Mouse (Mus musculus) stomach, embryonic 14.5 days (tissue): Measurements from ENCODE around the gene Aurkb. TPM values are rescaled to one million over a fixed set of nuclear protein-coding genes. Genes with fewer than 3 reads are reported as not detected.

ENCODE experiments used
- ATAC-seq: fragments of 200-750 bp; cut with Nextera tagmentation; 2 replicates; pipeline ENCODE4 v1.8.0; 2017; ENCODE audit warnings: low read depth, moderate TSS enrichment; ENCODE audit not compliant: insufficient number of reproducible peaks, insufficient read depth, low FRiP score
- H3K27ac ChIP-seq: fragments of 300-500 bp; sonication (generic); 2 replicates; pipeline ENCODE4 v1.5.1; 2014; ENCODE audit warnings: mild to moderate bottlenecking, low read length, moderate library complexity, mixed read lengths
- H3K27me3 ChIP-seq: fragments of 300-500 bp; sonication (generic); 2 replicates; pipeline ENCODE4 v1.6.1; 2014; ENCODE audit warnings: low read length, control low read depth, mixed read lengths; ENCODE audit not compliant: control insufficient read depth, insufficient read depth
- H3K36me3 ChIP-seq: fragments of 300-500 bp; sonication (generic); 2 replicates; pipeline ENCODE4 v1.6.1; 2014; ENCODE audit warnings: mild to moderate bottlenecking, control low read depth, low read length, moderate library complexity, mixed read lengths; ENCODE audit not compliant: control insufficient read depth, insufficient read depth
- H3K4me1 ChIP-seq: fragments of 300-500 bp; sonication (generic); 2 replicates; pipeline ENCODE4 v1.6.1; 2014; ENCODE audit warnings: low read length, control low read depth, mixed read lengths; ENCODE audit not compliant: control insufficient read depth, insufficient read depth
- H3K4me2 ChIP-seq: fragments of 300-500 bp; sonication (generic); replicated peaks from 2 replicates; pipeline ENCODE4 v1.6.1; 2014; ENCODE audit warnings: low read depth, low read length, control low read depth
- H3K4me3 ChIP-seq: fragments of 300-500 bp; sonication (generic); 2 replicates; pipeline ENCODE4 v1.5.1; 2014; ENCODE audit warnings: low read depth, low read length, control low read depth
- H3K9ac ChIP-seq: fragments of 300-500 bp; sonication (generic); replicated peaks from 2 replicates; pipeline ENCODE4 v1.6.1; 2014; ENCODE audit warnings: low read depth, mild to moderate bottlenecking, control low read depth, low read length, moderate library complexity, mixed read lengths
- H3K9me3 ChIP-seq: fragments of 300-500 bp; sonication (generic); 2 replicates; pipeline ENCODE4 v1.6.1; 2016; ENCODE audit warnings: low read depth, low read length, control low read depth; ENCODE audit not compliant: control insufficient read depth
- WGBS: fragments of 180-500 bp; shearing (Covaris S2); extraction: QIAGEN DNeasy Blood & Tissue Kit; methylation state at CpG from one replicate; pipeline ENCODE4 v1.1.7; 2014; 5-methylcytosine and 5-hydroxymethylcytosine counted together
- polyA plus RNA-seq: library from polyadenylated mRNA; unstranded; fragments of >200 nt; fragmentation: Nextera tagmentation; extraction: Ambion mirVana; gene quantifications from 2 replicates; pipeline ENCODE4 v1.2.1, GENCODE M21; 2014

Gene Aurkb
- polyA plus RNA-seq, 1 experiment from 2014 or later, result 153 TPM

DNA sequence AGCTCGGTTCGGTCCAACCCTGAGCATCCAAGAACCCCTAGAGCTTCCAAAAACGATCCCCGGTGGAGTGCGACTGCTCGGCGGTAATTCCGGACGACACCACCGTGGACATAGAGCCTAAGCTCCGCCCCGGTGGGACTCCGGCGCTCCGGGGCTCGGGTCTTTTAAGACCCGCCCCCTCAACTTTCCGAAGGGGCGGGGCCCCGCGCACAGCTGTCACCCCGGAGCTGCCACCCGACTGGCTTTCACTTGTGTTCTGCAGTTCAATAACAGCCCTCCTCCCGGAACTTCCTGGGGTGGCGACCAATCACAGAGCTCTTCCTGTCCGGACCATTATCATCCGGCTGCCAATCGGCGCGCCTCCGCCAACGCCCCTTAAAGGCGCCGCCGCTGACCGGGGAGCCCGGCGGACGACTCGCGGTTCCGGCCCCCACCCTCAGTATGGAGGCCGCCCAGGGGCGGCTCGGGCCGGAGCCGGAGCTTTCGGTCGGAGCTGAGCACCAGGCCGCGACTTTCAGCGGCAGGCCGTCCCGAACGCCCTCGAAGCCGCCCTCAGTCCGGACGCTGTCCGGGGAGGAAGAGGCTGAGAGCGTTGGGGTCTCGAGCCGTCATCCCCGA is 14.0 kb downstream of the Aurkb start, which contains the start of gene Borcs6:
Borcs6 (plus strand) TSS at position 361 of the 618 bp plus-strand sequence.
- WGBS, result under 1% methylated on average over 62 of the region's 64 CpGs
- peak; percentile 93 for ATAC-seq
- no peaks in the 10 kb centered on the region for H3K36me3 ChIP-seq
- peak within 1 kb of the TSS; percentile 77 for H3K9ac ChIP-seq
- peak within 1 kb of the TSS; percentile 94 for H3K4me2 ChIP-seq
- peak within 1 kb of the TSS; percentile 83 for H3K27ac ChIP-seq
- H3K4me1 ChIP-seq, result peaks cover 15% of the 10 kb centered on the region
- H3K9me3 ChIP-seq, result no peaks in the 10 kb centered on the region
- no peaks in the 10 kb centered on the region for H3K27me3 ChIP-seq
- peak within 1 kb of the TSS; percentile 88 for H3K4me3 ChIP-seq

DNA sequence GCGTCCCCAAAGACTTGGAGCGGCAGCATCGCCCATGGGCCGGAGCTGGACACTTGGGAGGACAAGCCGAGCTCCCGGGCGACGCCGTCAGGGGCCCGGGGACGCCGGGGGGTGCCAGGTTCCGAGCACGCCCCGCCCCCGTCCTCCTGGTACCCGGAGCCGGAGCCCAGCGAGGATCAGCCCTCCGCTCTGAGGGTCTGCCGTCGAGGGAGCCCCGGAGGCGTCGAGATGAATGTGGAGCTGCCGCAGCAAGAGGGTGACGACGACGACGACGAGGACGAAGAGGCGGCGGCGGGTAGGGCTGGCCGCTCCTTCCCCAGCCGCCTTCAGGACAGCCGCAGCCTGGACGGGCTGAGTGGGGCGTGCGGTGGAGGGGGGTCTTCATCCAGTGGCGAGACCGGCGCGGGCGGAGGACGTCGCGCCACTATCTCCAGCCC is 14.5 kb downstream of the Aurkb start:
- ATAC-seq, result peak; percentile 3; the same call in 1 of the 2 replicates
- H3K27ac ChIP-seq, result peak overlapping the region; percentile 83
- under 1% methylated on average over 49 of the region's 49 CpGs for WGBS
- peak overlapping the region; percentile 94 for H3K4me2 ChIP-seq
- peak overlapping the region; percentile 77 for H3K9ac ChIP-seq
- no peaks in the 10 kb centered on the region for H3K36me3 ChIP-seq
- H3K4me3 ChIP-seq, result peak overlapping the region; percentile 88
- H3K27me3 ChIP-seq, result no peaks in the 10 kb centered on the region
- H3K4me1 ChIP-seq, result peaks cover 15% of the 10 kb centered on the region
- no peaks in the 10 kb centered on the region for H3K9me3 ChIP-seq

DNA sequence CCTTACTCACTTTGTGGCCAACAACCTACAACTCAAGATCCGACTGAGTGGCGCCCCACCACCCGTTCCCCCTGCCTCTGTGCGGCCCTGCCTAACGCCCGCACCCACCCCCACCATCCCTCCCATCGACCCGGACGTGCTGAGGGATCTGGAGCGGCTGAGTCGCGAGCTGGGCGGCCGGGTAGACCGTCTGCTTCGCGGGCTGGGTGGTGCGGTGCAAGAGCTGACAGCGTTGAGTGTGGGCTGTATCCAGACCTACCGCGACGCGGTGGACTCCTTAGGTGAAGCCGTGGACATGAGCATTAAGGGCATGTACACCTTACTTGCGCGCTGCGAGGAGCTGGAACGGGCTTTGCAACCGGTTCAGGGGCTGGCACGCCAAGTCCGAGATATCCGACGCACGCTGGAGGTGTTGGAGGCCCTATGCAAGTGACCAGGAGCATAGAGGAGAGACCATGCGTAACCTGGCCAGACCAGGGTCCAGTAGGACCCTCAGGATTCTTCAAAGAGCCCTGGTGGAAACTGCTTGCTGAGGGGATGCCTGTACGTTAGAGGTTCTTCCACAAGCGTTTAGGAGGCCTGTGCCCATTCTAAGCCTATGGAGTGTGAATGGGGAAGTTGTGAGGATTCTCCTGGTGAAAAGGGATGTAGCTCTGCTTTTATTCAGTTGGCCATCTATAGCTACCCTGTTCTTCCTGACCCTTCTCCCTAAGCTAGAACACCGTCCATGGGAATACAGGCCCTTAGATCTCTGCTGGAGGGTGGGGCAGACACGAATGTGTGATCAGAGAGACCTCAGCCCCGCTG is 15.2 kb downstream of the Aurkb start:
- 1% methylated on average over 40 of the region's 40 CpGs for WGBS
- no peaks in the 10 kb centered on the region for H3K27me3 ChIP-seq
- ATAC-seq, result no peak
- H3K36me3 ChIP-seq, result no peaks in the 10 kb centered on the region
- H3K9me3 ChIP-seq, result no peaks in the 10 kb centered on the region
- H3K9ac ChIP-seq, result peak overlapping the region; percentile 77
- peak overlapping the region; percentile 83 for H3K27ac ChIP-seq
- H3K4me1 ChIP-seq, result peaks cover 15% of the 10 kb centered on the region
- H3K4me2 ChIP-seq, result peak overlapping the region; percentile 94
- peak overlapping the region; percentile 88 for H3K4me3 ChIP-seq

DNA sequence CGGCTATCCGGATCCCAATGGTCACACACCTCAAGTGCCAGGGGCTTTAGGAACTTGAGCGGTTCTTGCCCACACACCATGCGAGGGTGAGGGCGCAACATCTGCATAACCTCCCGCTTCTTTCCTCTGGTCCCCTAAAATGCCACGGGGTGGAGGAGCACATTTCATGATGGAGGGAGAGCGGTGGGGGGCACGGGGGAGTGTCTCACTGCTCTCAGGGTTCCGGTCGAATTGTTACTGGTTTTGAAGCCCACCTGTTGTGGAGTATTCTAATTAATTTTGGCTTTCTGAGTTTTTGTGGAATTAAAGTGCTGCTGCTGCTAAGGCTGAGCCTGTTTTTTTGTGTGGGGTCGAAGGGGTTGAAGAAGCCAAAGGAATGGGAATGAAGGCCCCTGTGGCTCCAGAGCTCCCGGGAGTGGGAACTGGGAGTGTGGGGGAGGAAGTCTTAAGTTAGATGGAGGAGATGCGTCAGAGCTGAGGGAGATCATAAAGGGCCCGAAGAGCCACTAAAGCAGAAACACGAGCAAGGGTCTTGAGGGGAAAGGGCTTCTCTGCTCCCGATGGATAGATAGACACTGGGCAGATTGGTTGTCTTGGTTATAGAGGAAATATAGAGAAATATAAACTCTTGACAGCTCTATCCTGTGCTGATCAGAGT is 15.9 kb downstream of the Aurkb start:
- 16% methylated on average over 17 of the region's 17 CpGs for WGBS
- no peak for ATAC-seq
- Histone ChIP-seq H3K9ac (peak overlapping the region; percentile 77; the same call in 1 of the 2 replicates), H3K4me3 (peak overlapping the region; percentile 88), H3K9me3 (no peaks in the 10 kb centered on the region), H3K4me2 (peak overlapping the region; percentile 94), H3K27me3 (no peaks in the 10 kb centered on the region), H3K4me1 (peaks cover 15% of the 10 kb centered on the region), H3K27ac (no peak overlapping the region; the same call in 1 of the 2 replicates), H3K36me3 (no peaks in the 10 kb centered on the region)

DNA sequence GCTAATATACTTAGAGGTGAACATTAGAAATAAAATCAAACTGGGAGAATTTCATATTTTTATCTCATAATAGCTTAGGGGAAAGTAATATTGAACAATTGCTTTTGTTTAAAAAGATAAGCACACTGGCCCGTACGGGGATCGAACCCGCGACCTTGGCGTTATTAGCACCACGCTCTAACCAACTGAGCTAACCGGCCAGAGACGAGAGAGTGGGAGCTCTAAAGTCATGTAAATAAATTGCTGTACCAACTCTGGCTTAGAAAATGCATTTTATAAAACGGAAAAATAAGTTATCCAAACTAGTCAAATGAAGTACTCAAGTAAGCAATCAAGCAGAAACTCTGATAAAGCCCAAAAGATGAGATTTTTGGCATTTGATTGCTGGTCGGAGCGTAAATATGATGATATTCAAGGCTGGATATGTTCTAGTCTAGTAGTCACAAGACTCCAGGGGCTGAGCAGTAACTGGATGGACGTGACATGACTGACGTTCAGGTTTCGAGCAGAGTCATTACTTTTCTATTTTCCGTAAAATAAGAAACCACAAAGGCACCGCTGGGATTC is 16.8 kb downstream of the Aurkb start:
- H3K9ac ChIP-seq, result no peak overlapping the region
- no peak for ATAC-seq
- no peaks in the 10 kb centered on the region for H3K36me3 ChIP-seq
- 1% methylated on average over 17 of the region's 17 CpGs for WGBS
- H3K9me3 ChIP-seq, result no peaks in the 10 kb centered on the region
- H3K4me1 ChIP-seq, result peaks cover 15% of the 10 kb centered on the region
- H3K4me3 ChIP-seq, result peak overlapping the region; percentile 88
- H3K4me2 ChIP-seq, result peak overlapping the region; percentile 94
- no peak overlapping the region for H3K27ac ChIP-seq
- H3K27me3 ChIP-seq, result no peaks in the 10 kb centered on the region

DNA sequence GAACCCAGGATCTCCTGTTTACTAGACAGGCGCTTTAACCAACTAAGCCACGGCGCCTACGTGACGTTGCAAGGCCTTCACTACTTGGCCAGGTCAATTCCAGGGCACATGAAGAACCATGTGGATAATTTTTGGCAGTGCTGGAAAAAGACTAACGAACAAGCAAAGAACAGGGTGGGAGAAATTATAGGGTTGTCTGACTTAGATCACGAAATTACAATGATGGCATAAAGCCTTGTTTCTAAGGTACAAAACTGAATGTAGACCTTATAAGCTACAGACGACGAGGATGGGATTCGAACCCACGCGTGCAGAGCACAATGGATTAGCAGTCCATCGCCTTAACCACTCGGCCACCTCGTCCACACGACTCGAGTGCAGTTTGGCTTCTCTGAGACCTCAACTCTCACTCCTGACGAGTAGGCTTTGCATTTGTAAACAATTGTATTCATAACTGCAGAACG is 17.3 kb downstream of the Aurkb start:
- Histone ChIP-seq H3K4me1 (peaks cover 18% of the 10 kb centered on the region), H3K4me2 (peak overlapping the region; percentile 49), H3K9me3 (no peaks in the 10 kb centered on the region), H3K27ac (peak overlapping the region; percentile 79; the same call in 1 of the 2 replicates), H3K4me3 (peak overlapping the region; percentile 75), H3K36me3 (no peaks in the 10 kb centered on the region), H3K27me3 (no peaks in the 10 kb centered on the region), H3K9ac (no peak overlapping the region)
- ATAC-seq, result peak; percentile 46
- WGBS, result 0% methylated on average over 19 of the region's 19 CpGs

DNA sequence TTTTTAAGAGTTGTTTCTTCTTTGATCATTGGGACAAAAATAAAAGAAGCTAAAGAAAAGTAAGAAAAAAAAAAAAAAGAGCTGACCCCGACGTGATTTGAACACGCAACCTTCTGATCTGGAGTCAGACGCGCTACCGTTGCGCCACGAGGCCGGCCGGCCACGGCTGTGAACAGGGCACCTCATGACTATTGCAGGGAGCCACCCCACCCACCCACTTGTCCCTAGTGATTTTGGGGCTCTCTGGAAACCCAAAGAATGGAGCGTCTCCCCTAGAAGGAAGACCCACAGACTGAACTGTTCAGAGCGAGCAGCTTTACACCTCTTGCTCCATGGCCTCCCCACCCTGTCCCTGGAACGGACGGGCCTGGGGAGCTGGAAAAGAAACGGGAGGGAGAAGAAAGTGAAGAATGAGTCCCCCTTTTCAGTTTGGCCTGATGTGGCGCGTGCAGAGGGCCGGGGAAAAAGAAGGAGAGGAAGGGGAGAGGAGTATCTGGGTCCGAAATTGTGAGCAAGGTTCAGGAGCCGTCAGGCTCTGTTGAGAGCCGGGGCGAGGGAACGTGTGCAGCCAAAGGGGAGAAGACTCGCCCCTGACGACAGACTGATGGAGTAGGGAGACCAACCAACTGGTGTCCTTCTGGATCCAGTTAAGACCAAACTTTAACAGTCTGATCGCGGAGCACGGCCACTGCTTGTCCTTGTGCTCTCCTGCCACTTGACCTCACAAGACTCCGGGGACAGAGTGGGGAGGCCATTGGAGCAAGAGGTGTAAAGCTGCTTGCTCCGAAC is 18.2 kb downstream of the Aurkb start:
- Histone ChIP-seq H3K36me3 (no peaks in the 10 kb centered on the region), H3K9ac (peak overlapping the region; percentile 34; the same call in 1 of the 2 replicates), H3K27me3 (no peaks in the 10 kb centered on the region), H3K4me2 (peak overlapping the region; percentile 49), H3K4me3 (peak overlapping the region; percentile 75), H3K4me1 (peaks cover 17% of the 10 kb centered on the region), H3K27ac (peak overlapping the region; percentile 79; the same call in 1 of the 2 replicates), H3K9me3 (no peaks in the 10 kb centered on the region)
- WGBS, result under 1% methylated on average over 31 of the region's 31 CpGs
- ATAC-seq, result no peak
